Mouse (Mus musculus): ENCODE measurements around the gene Zfp622. TPM values are rescaled to one million over a fixed set of nuclear protein-coding genes. Genes with fewer than 3 reads are reported as not detected.
A peak's percentile ranks its signal among the peaks of the same experiment; 100 is the strongest.
"Not testable (repeated sequence)": the region's sequence is repeated elsewhere in the genome, so short reads cannot be mapped to it uniquely, and the experiment has no call there.

Gene Zfp622
- polyA plus RNA-seq, 1 experiment = 30.6 TPM

DNA sequence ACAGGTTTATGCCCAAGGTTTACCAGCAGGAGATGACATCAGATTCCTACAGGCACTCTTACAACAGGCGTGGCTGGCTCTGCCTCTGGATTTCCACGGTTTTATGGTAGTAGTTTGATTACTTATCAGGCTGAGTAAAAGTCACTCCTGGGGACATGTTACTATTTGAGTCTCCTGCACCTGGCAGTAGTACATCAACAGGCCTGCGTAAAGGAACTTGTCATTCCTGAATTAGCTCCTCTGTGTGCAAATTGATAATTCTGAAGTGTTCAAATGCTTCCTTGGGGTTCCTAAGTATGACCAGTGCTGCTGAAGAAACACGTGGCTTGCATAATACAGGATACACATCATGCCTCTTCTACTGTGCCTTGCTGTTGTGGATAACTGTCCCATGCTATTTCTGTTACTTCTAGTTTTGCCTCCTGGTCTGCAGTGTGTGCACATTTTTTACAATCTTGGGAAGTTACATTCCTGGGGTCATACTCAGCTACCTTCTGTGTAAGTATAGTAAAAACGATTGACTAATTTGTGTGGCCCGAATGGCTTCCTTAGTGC lies 17.9 kb upstream of the Zfp622 start:
- Histone ChIP-seq H3K27me3 (replicated peaks) (peaks cover 2% of the 10 kb centered on the region), H3K4me3 (replicated peaks) (no peak overlapping the region), H3K36me3 (replicated peaks; ENCODE audit: low read length) (no peaks in the 10 kb centered on the region), H3K9me3 (no peaks in the 10 kb centered on the region), H3K4me1 (no peaks in the 10 kb centered on the region)
- no peak for TF ChIP-seq GATA1 (IDR thresholded peaks at IDR 0.05; ENCODE audit: borderline replicate concordance, low read length)
- no peak for TF ChIP-seq FLI1 (IDR thresholded peaks at IDR 0.05; ENCODE audit: low read length)

DNA sequence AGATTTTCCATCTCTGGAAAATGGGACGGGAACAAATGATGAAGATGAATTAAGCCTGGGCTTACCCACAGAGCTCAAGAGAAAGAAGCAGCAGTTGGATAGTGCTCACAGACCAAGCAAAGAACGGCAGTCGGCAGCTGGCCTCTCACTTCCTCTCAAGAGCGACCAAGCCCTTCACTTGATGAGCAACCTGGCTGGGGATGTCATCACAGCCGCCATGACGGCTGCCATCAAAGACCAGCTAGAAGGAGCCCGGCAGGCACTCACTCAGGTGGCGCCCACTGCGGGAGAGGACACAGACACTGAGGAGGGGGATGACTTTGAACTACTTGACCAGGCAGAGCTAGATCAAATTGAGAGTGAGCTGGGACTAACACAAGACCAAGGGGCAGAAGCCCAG lies 12.6 kb upstream of the Zfp622 start:
- Histone ChIP-seq H3K4me1 (no peaks in the 10 kb centered on the region), H3K4me3 (replicated peaks) (no peak overlapping the region), H3K27me3 (replicated peaks) (peaks cover 2% of the 10 kb centered on the region), H3K36me3 (replicated peaks; ENCODE audit: low read length) (no peaks in the 10 kb centered on the region), H3K9me3 (no peaks in the 10 kb centered on the region)
- TF ChIP-seq FLI1 (IDR thresholded peaks at IDR 0.05; ENCODE audit: low read length) (no peak), GATA1 (IDR thresholded peaks at IDR 0.05; ENCODE audit: borderline replicate concordance, low read length) (no peak)

- no peaks in the 10 kb centered on the region for H3K4me1 ChIP-seq
- no peak overlapping the region for H3K4me3 ChIP-seq (replicated peaks)
- H3K36me3 ChIP-seq (replicated peaks; ENCODE audit: low read length) = no peaks in the 10 kb centered on the region
- TF ChIP-seq GATA1 (IDR thresholded peaks at IDR 0.05; ENCODE audit: borderline replicate concordance, low read length) (no peak), FLI1 (IDR thresholded peaks at IDR 0.05; ENCODE audit: low read length) (no peak)
- H3K27me3 ChIP-seq (replicated peaks) = peaks cover 2% of the 10 kb centered on the region
- no peaks in the 10 kb centered on the region for H3K9me3 ChIP-seq
Observed at GRCm38 (mm10) chr15:25972758-25973157, 11.4 kb upstream of the Zfp622 start.

GRCm38 (mm10) chr15:25974352-25974751 lies 9.8 kb upstream of the Zfp622 start:
- no peaks in the 10 kb centered on the region for H3K36me3 ChIP-seq (replicated peaks; ENCODE audit: low read length)
- no peak overlapping the region for H3K4me3 ChIP-seq (replicated peaks)
- no peaks in the 10 kb centered on the region for H3K27me3 ChIP-seq (replicated peaks)
- no peaks in the 10 kb centered on the region for H3K4me1 ChIP-seq
- no peaks in the 10 kb centered on the region for H3K9me3 ChIP-seq
- TF ChIP-seq GATA1 (IDR thresholded peaks at IDR 0.05; ENCODE audit: borderline replicate concordance, low read length) (no peak), FLI1 (IDR thresholded peaks at IDR 0.05; ENCODE audit: low read length) (no peak)

- no peak for TF ChIP-seq FLI1 (IDR thresholded peaks at IDR 0.05; ENCODE audit: low read length)
- TF ChIP-seq GATA1 (IDR thresholded peaks at IDR 0.05; ENCODE audit: borderline replicate concordance, low read length) = no peak
Observed at GRCm38 (mm10) chr15:25975810-25976209, 8.4 kb upstream of the Zfp622 start.

GRCm38 (mm10) chr15:25983614-25984013 lies 552 bp upstream of the Zfp622 start:
- Histone ChIP-seq H3K4me3 (replicated peaks) (peak overlapping the region; percentile 96), H3K4me1 (peaks cover 31% of the 10 kb centered on the region), H3K36me3 (replicated peaks; ENCODE audit: low read length) (peaks cover 20% of the 10 kb centered on the region)
- not testable (repeated sequence) for H3K9me3 ChIP-seq; H3K27me3 ChIP-seq (replicated peaks)

More at GRCm38 (mm10) chr15:25975810-25976209, 8.4 kb upstream of the Zfp622 start:
- no peaks in the 10 kb centered on the region for H3K9me3 ChIP-seq
- H3K27me3 ChIP-seq (replicated peaks) = no peaks in the 10 kb centered on the region
- no peaks in the 10 kb centered on the region for H3K4me1 ChIP-seq
- no peak overlapping the region for H3K4me3 ChIP-seq (replicated peaks)
- no peaks in the 10 kb centered on the region for H3K36me3 ChIP-seq (replicated peaks; ENCODE audit: low read length)

DNA sequence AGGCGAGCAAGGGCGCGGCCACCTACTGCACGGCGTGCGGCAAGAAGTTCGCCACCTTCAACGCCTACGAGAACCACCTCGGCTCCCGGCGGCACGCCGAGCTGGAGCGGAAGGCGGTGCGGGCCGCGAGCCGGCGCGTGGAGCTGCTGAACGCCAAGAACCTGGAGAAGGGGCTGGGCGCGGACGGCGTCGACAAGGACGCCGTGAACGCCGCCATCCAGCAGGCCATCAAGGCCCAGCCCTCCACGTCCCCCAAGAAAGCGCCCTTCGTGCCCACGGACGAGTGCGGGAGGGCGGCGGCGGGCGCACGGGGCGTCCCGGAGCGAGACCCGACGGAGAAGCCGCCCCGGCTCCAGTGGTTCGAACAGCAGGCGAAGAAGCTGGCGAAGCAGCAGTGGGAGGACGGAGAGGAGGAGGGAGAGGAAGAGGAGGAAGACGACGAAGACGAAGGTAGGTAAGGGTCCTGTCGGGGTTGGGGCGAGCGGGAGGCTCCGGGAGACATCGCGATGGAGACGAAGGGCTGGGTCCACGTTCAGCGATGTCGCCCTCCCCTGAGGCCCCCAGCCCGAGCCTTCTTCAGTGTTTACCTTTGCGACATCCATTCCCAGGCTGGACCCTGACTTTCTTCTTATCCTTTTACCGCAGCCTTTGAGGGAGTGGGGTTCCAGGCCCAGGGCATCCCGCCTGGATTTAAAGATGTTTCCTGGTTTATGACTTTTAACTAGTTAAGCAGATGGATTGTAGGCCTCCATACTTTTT lies 747 bp downstream of the Zfp622 start:
- H3K9me3 ChIP-seq = no peaks in the 10 kb centered on the region
- peaks cover 40% of the 10 kb centered on the region for H3K4me1 ChIP-seq
- H3K4me3 ChIP-seq (replicated peaks) = peak overlapping the region; percentile 96
- H3K27me3 ChIP-seq (replicated peaks) = no peaks in the 10 kb centered on the region
- H3K36me3 ChIP-seq (replicated peaks; ENCODE audit: low read length) = peaks cover 32% of the 10 kb centered on the region
- TF ChIP-seq GATA1 (IDR thresholded peaks at IDR 0.05; ENCODE audit: borderline replicate concordance, low read length) = no peak
- TF ChIP-seq FLI1 (IDR thresholded peaks at IDR 0.05; ENCODE audit: low read length) = no peak

- peaks cover 24% of the 10 kb centered on the region for H3K4me1 ChIP-seq
- H3K36me3 ChIP-seq (replicated peaks; ENCODE audit: low read length) = peaks cover 97% of the 10 kb centered on the region
- H3K27me3 ChIP-seq (replicated peaks) = no peaks in the 10 kb centered on the region
- no peaks in the 10 kb centered on the region for H3K9me3 ChIP-seq
- no peak overlapping the region for H3K4me3 ChIP-seq (replicated peaks)
- TF ChIP-seq FLI1 (IDR thresholded peaks at IDR 0.05; ENCODE audit: low read length) (no peak), GATA1 (IDR thresholded peaks at IDR 0.05; ENCODE audit: borderline replicate concordance, low read length) (no peak)
Observed at GRCm38 (mm10) chr15:25992992-25993727, 9.0 kb downstream of the Zfp622 start.

GRCm38 (mm10) chr15:25995521-25995920 lies 11.4 kb downstream of the Zfp622 start:
- Histone ChIP-seq H3K27me3 (replicated peaks) (no peaks in the 10 kb centered on the region), H3K9me3 (no peaks in the 10 kb centered on the region), H3K4me3 (replicated peaks) (no peak overlapping the region), H3K36me3 (replicated peaks; ENCODE audit: low read length) (peaks cover 80% of the 10 kb centered on the region), H3K4me1 (peaks cover 8% of the 10 kb centered on the region)
- TF ChIP-seq FLI1 (IDR thresholded peaks at IDR 0.05; ENCODE audit: low read length) (no peak), GATA1 (IDR thresholded peaks at IDR 0.05; ENCODE audit: borderline replicate concordance, low read length) (no peak)

DNA sequence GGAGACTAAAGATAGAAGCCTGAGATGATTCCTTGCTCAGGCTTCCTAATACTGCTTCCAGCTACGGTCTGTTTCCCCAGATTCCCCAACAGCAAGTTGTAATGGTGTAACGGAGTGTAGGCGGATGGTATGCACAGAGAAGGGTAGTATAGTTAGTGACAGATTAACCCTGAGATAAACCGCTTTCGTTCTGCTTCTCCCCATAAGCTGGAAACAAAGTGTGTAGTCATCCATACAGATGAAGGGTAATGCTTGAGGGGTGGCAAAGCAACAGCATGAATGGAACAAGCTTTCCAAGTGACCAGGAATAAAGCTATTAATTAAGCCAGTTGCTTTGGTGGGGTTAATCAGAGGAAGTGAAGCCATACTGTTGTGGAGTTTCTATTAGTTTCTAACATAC lies 15.4 kb downstream of the Zfp622 start:
- not testable (repeated sequence) for H3K27me3 ChIP-seq (replicated peaks); H3K4me1 ChIP-seq; H3K4me3 ChIP-seq (replicated peaks); H3K9me3 ChIP-seq
- H3K36me3 ChIP-seq (replicated peaks; ENCODE audit: low read length) = peaks cover 41% of the 10 kb centered on the region

Measured in megakaryocyte, embryonic 14.5 days (primary cell).